Mouse (Mus musculus) forelimb bud, embryonic 11.5 days (tissue): ENCODE results near the gene Olfr578.

Experiments used
- DNase-seq: peaks from one replicate; pipeline ENCODE4 v3.0.0-alpha.2; 2012; ENCODE audit warnings: low read depth, low spot score

The Olfr578 gene

GRCm38 (mm10) chr7:102989224-102989623, at the start of gene Olfr578:
Olfr578 (minus strand) TSS chr7:102989324.
- DNase-seq: no peak

DNA sequence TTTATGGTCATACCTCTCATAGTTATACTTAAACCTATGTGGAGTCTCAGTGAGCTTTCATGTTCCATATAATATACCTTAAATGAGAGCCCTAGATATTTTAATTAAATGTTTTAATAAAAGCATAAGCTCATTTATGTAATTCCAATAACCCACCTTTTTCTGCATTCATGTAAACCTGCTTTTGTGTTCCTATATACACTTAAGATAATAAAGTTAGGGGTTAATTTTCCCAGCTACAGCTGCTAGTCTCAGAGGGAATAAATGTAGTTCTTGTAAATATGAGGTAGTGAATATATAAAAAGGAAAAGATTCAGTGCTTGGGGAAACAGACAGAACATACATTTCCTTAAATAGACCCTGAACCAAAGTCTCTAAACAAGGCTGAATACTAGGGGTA, 48.6 kb upstream of the Olfr578 start, which contains the start of gene Olfr582:
Olfr582 (plus strand) TSS at position 301 of the 400 bp plus-strand sequence.
- DNase-seq: no peak

- DNase-seq: no peak
Observed at GRCm38 (mm10) chr7:102975843-102976242, 13.3 kb downstream of the Olfr578 start, which contains the start of gene Olfr577. Olfr577 (minus strand) TSS chr7:102975943.

DNA sequence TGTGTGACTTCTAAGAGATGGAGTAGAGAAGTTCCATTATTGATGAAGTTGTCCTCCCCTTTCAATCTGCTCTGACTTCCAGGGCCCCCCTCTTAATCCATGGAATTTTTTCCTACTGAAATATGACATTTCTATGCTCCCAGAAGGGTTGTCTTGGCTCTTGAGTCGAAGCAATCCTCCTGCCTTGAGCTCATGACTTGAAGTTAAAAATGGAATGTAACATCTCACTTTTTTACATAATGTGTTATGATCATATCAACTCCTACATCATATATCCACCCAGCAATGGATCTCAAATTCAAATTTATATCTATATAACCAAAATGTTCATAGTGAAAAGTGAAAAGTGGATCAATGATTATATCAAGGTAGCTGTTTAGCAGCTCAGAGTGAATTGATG, 14.7 kb downstream of the Olfr578 start:
- DNase-seq: no peak

GRCm38 (mm10) chr7:102962360-102962759, 26.8 kb downstream of the Olfr578 start, which contains the start of gene Olfr576:
Olfr576 (plus strand) TSS chr7:102962660.
- DNase-seq: no peak

DNA sequence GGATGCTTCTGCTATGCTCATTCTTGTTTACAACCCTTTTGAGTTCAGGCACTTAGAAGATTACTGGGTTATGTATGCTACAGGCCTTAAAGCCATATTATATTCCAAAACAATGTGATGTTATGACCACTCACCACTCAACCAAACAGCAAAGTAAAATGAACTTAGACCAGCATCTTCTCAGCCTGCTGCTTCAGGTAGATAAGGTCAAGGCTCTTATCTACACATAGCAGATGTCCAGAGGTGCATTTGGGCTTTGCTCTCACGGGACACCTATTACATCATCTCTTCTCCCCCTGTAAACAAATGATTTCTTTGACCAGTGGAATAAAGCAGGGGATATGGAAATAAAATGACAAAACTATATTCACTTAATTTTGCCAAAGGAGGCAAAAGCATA, 30.5 kb downstream of the Olfr578 start, which contains the start of gene Olfr575:
Olfr575 (minus strand) TSS at position 183 of the 400 bp plus-strand sequence.
- no peak for DNase-seq

DNA sequence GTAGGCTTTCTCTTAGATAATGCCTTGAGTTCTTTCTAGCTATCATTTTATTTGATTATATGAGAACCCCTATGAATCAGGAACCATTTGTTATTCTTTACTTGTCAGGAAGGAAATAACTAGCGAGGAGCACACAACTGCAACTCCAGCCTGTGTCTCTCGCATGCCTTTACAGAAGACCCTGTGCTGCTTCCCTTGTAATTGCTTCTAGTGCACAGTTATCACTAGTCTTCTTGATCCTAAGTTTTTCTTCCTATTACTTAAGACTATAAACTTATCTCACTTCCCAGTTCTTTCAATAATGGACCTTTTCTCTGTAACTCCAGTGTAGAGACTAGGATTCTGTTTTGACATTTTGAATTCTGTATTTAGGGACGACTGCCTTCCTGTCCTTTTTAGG, 31.0 kb downstream of the Olfr578 start:
- no peak for DNase-seq

DNA sequence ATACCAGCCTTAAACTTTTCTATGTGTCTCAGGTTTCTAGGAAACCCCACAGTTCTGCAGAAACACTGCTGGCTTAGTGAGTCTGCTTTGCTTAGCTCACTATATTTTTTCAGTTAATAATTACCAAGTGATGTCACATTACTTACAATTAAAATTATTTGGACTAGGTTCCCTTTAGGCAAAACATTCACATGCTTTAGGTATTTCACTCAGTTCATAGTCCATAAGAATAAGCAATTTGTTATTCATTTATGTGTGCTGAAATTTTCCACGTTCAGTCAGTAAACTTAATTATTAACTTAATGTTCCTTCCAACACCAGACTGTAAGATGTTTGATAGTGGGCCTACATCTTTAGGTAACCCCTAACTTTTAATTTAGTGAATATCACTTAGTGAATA, 38.4 kb downstream of the Olfr578 start:
- no peak for DNase-seq

DNA sequence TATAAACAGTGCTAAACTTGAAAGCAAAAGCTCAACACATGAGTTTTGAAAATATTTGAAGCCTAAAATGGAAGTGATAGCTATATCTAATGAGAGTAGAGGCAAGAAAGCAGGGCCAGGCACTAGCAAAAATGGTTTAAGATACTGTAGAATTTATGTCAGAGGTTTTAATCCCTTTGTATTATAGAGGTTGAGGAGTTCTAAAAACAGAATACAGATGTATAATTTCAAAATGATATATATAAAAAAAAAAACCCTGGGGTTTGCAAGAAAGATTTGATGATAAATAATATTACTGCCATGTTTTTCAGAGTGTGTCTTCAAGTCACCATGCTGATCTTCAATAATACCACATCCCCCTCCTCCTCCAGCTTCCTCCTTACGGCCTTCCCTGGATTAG, 41.0 kb downstream of the Olfr578 start, which contains the start of gene Olfr574:
Olfr574 (plus strand) TSS at position 301 of the 400 bp plus-strand sequence.
- no peak for DNase-seq

- no peak for DNase-seq
Observed at GRCm38 (mm10) chr7:102943417-102943816, 45.7 kb downstream of the Olfr578 start.

- no peak for DNase-seq
Observed at GRCm38 (mm10) chr7:102942475-102942874, 46.6 kb downstream of the Olfr578 start, which contains the start of gene Olfr573-ps1. Olfr573-ps1 (minus strand) TSS chr7:102942575.
